Mouse (Mus musculus): ENCODE data around the gene Atp6v1g2. TPM values are rescaled to one million over a fixed set of nuclear protein-coding genes. Genes with fewer than 3 reads are reported as not detected.
A peak's percentile ranks its signal among the peaks of the same experiment; 100 is the strongest.

Gene Atp6v1g2
- total RNA-seq, 4 experiments from 2014 or later: 1.3 to 2.3 (median 1.9) TPM

- DNase-seq (ENCODE audit: low spot score in 2 of 2): peak in 1 of 2 experiments; percentile 52
Measured at GRCm38 (mm10) chr17:35254241-35255098, 21.0 kb downstream of the Atp6v1g2 start.

DNA sequence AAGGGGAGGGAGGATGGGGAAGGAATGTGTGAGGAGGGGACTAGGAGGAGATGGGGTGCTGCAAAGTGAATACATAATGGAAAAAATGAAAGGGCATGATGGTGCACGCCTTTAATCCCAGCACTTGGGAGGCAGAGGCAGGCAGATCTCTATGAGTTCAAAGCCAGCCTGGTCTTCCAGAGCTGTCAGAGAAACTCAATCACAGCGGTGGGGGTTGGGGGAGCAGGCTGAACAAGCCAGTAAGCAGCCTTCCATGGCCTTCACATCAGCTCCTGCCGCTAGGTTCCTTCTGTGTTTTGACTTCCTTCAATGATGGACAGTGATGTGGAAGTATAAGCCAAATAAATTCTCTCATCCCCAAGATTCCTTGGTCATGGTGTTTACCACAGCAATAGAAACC is 21.8 kb downstream of the Atp6v1g2 start:
- DNase-seq (ENCODE audit: low spot score in 2 of 2): no peak

DNA sequence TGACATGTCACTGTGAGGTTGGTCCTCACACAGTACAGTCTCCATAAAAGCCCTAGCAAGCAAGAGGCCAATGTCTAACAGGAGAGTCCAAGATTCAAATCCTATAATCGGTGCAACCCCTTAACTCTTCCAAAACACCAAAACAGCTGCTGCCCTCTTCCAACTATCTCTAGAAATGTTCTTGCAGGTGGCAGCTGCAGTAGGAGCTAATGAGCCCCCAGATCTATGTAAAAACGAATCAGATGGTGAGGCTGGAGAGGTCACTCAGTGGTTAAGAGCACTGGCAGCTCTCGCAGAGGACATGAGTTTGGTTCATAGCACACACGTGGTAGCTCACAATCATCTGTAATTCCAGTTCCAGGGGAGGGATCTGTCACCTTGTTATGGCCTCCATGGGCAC is 22.2 kb downstream of the Atp6v1g2 start:
- DNase-seq (ENCODE audit: low spot score in 2 of 2): no peak

DNA sequence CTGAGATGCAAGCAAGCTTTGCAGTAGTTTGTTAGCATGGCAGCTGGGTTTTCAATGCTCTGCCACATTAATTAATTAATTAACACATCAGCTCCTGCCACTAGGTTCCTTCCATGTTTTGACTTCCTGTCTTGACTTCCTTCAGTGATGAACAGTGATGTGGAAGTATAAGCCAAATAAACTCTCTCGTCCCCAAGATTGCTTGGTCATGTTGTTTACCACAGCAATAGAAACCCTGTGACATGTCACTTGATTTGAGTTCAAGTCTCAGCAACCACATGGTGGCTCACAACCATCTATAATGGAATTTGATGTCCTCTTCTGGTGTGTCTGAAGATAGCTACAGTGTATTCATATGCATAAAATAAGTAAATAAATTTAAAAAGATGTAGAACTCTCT is 23.9 kb downstream of the Atp6v1g2 start:
- DNase-seq (ENCODE audit: low spot score in 2 of 2): no peak

GRCm38 (mm10) chr17:35257824-35258491 is 24.5 kb downstream of the Atp6v1g2 start:
- DNase-seq (ENCODE audit: low spot score in 2 of 2): peak; percentile 95

DNA sequence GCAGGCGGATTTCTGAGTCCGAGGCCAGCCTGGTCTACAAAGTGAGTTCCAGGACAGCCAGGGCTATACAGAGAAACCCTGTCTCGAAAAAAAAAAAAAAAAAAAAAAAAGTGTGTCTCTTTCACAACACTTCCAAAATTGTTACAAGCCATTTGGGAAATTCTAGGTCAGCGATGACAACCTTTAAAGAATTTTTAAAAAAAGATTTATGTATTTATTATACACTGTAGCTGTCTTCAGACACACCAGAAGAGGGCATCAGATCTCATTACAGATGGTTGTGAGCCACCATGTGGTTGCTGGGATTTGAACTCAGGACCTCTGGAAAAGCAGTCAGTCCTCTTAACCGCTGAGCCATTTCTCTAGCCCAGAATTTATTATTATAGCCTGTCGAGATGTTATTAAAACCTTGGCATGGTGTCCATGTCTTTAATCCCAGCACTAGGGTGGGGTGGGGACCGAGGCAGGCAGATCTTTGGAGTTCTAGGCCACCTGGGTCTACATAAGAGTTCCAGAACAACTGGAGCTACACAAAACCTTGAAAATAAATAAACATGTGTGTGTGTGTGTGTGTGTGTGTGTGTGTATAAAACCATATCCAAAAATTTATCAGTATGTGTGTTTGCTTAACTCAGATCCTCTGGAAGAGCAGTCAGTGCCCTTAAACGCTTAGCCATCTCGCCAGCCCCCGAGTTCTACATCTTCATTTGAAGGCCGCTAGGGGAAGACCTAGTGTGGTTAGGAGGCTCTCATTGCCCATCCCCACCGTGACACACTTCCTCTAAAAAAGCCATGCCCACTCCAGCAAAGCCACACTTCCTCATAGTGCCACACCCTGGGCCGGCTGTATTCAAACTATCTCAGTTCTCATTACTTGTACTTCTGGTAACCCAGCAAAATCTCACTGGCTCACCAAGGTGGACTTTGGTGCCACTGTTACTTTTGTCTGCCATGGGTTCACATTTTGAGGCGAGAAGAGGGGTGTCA is 25.3 kb downstream of the Atp6v1g2 start:
- DNase-seq (ENCODE audit: low spot score in 2 of 2): no peak

GRCm38 (mm10) chr17:35259621-35260020 is 26.2 kb downstream of the Atp6v1g2 start:
- DNase-seq (ENCODE audit: low spot score in 2 of 2): no peak

DNA sequence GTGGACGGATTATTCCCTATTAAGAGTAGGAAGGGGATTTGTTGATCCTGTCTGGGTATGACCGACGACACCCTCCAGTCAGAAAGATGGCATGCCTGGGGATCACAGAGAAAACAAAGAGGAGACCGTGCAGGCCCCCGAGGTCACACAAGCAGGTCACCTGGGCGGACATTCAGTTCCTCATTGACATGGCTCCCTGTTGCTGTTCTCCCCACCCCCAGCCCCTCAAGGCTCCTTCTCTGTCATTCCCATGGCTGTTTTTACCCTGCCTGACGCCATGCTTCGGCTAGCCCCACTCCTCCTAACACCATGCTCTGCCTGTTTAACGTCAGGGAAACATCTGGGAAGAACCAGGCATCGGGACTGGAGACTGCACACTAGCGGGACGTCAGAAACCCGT is 28.2 kb downstream of the Atp6v1g2 start:
- no peak for DNase-seq (ENCODE audit: low spot score in 2 of 2)

GRCm38 (mm10) chr17:35262664-35263522 is 29.4 kb downstream of the Atp6v1g2 start, which contains the start of gene H2-D1:
H2-D1 (plus strand) TSS chr17:35262730.
- peak; percentile 95 to 96 for DNase-seq (ENCODE audit: low spot score in 2 of 2)

GRCm38 (mm10) chr17:35263523-35263883 is 30.0 kb downstream of the Atp6v1g2 start:
- no peak for DNase-seq (ENCODE audit: low spot score in 2 of 2)

GRCm38 (mm10) chr17:35267399-35268086 is 34.1 kb downstream of the Atp6v1g2 start:
- no peak for DNase-seq (ENCODE audit: low spot score in 2 of 2)

DNA sequence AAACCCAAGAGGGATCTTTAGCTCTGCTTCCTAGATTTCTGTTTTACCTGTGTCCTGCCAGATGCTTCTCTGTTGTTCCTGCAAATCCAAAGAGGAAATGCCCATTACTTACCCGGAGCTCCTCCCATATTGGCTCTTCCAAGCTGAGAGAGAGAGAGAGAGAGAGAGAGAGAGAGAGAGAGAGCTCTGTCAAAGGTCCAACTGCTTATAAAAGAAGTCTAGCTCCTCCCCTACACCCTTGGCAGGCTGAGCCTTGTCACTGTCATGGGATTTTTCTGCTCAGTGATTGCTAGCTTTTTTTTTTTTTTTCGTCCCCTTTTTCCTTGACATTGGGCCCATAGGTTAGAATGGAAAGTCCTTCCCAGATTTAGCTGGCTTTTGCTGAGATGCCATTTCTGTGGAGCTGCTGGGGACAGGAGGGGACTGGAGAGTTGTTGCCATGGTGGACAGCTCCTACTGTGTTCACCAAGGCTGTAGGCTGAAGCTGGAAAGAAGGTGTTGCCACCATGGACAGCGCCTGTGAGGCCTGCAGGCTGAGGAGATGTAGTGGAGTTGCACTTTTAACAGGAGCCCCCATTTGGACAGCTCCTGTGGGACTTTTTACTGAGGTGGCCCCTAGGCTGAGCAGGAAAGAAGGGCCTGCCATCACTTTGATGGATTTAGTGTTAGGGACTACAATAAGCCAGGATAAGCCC is 36.3 kb downstream of the Atp6v1g2 start:
- no peak for DNase-seq (ENCODE audit: low spot score in 2 of 2)

DNA sequence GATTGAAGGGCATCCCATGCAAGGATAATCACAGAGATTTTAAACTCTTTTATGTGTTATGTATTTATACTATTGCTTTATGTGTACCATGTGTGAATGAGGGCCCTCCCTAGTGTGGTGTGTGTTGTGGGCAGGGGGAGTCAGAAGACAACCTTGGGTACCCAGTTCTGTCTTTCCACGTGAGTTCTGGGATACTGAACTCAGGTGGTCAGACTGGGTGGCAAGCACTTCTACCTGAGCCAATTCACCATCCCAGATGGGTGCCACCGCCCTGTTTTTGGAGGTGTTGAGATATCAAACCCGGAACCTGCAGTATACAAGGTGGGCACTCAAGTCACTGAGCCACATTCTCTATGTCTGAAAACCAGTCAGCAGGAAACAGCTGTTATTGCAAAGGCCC is 38.8 kb downstream of the Atp6v1g2 start:
- DNase-seq (ENCODE audit: low spot score in 2 of 2): no peak

GRCm38 (mm10) chr17:35274770-35275169 is 41.3 kb downstream of the Atp6v1g2 start:
- DNase-seq (ENCODE audit: low spot score in 2 of 2): peak; percentile 78

GRCm38 (mm10) chr17:35276304-35276864 is 42.9 kb downstream of the Atp6v1g2 start:
- no peak for DNase-seq (ENCODE audit: low spot score in 2 of 2)

DNA sequence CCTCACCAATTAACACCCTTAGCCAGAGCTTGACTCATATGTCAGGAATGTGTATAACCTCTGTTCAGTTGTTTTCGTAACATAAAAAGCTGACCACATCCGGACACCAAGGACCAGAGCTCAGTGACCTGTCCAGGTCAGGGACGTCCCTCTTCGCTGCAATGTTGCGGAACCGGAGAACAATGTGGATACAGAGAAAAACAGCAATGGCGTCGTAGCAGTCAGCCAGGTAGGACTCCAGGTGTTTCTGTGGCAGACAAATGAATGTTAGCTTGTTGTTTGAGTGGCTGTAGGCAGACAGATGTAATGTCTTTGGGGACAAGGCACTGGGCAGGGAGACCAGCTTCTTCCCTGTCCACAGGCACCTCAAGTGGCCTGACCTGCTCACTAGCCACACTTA is 44.6 kb downstream of the Atp6v1g2 start:
- DNase-seq (ENCODE audit: low spot score in 2 of 2): no peak

DNA sequence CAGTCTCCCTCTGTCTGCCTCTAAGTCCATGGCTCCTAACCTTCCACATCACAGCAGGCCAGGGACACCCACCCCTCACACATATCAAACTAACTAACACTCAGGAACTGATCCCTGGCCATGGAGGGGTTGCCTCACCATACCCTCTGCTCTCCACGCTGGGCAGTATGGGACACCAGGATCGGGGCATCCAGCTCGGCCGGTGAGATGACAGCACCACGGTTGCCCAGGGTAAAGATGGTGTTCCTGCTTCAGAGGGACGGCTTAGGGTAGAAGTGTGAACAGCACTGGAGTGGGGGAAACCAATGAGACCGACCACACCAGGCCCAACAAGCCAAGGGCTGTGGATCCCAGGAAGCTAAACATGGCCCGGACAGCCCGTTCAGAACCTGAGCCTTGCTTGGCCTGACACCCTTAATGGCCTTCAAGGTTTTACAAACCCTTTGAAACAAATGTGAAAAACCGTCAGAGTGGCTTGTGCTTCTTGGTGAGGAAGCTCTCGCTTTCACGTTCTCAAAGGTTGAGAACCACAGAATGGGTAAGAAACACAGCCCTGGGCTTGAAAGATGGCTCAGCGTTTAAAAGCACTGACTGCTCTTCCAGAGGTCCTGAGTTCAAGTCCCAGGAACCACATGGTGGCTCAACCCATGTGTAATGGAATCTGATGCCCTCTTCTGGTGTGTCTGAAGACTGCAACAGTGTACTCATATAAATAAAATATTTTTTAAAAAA is 45.7 kb downstream of the Atp6v1g2 start:
- DNase-seq (ENCODE audit: low spot score in 2 of 2): no peak

GRCm38 (mm10) chr17:35280276-35280675 is 46.8 kb downstream of the Atp6v1g2 start:
- no peak for DNase-seq (ENCODE audit: low spot score in 2 of 2)

Data from gastrocnemius, adult 8-10 months (tissue).